Mouse (Mus musculus) adrenal gland, adult 2 months (tissue): Measurements from ENCODE around the gene Eed. TPM values are rescaled to one million over a fixed set of nuclear protein-coding genes. Genes with fewer than 3 reads are reported as not detected.

ENCODE experiments used
- DNase-seq: peaks from one replicate; pipeline ENCODE4 v3.0.0; 2021
- polyA plus RNA-seq: library from polyadenylated mRNA; depleted of rRNA; stranded (reverse); fragments of >200 nt; gene quantifications from 2 replicates; pipeline ENCODE4 v1.2.3, GENCODE M21; 2012
- total RNA-seq, 2 experiments: library from RNA; stranded (reverse); gene quantifications; 2 replicates each; pipeline ENCODE4 v1.2.3; 2021

Gene Eed
- total and polyA plus RNA-seq, 3 experiments: 10.6 to 71.0 (median 49.3) TPM

GRCm38 (mm10) chr7:89981557-89981956 is 774 bp upstream of the Eed start:
- DNase-seq: no peak

GRCm38 (mm10) chr7:89980133-89980484 is 674 bp downstream of the Eed start:
- DNase-seq: no peak

GRCm38 (mm10) chr7:89979432-89980130 is 1.2 kb downstream of the Eed start:
- no peak for DNase-seq

GRCm38 (mm10) chr7:89976796-89977195 is 4.0 kb downstream of the Eed start:
- no peak for DNase-seq

- no peak for DNase-seq
These were observed 5.2 kb downstream of the Eed start for GRCm38 (mm10) chr7:89975571-89975970.

- no peak for DNase-seq
These were observed 13.5 kb downstream of the Eed start for GRCm38 (mm10) chr7:89967235-89967634.

GRCm38 (mm10) chr7:89966771-89967170 is 14.0 kb downstream of the Eed start:
- DNase-seq: no peak

GRCm38 (mm10) chr7:89963135-89963534 is 17.6 kb downstream of the Eed start:
- no peak for DNase-seq

- no peak for DNase-seq
These were observed 23.5 kb downstream of the Eed start for GRCm38 (mm10) chr7:89957300-89957699.

GRCm38 (mm10) chr7:89954261-89954660 is 26.5 kb downstream of the Eed start:
- DNase-seq: no peak

- no peak for DNase-seq
These were observed 31.4 kb downstream of the Eed start for GRCm38 (mm10) chr7:89949403-89949802.

- DNase-seq: no peak
These were observed 32.8 kb downstream of the Eed start for GRCm38 (mm10) chr7:89948026-89948425.

- DNase-seq: peak; percentile 94
These were observed 40.0 kb downstream of the Eed start, which contains the start of gene Hikeshi for GRCm38 (mm10) chr7:89940571-89941463. Hikeshi (minus strand) TSS chr7:89941204.

- DNase-seq: peak; percentile 14
These were observed 41.1 kb downstream of the Eed start for GRCm38 (mm10) chr7:89939497-89940353.

GRCm38 (mm10) chr7:89923441-89924180 is 57.2 kb downstream of the Eed start:
- no peak for DNase-seq

GRCm38 (mm10) chr7:89917776-89918175 is 63.0 kb downstream of the Eed start:
- DNase-seq: no peak

- DNase-seq: no peak
These were observed 64.1 kb downstream of the Eed start for GRCm38 (mm10) chr7:89916711-89917110.

- no peak for DNase-seq
These were observed 67.2 kb downstream of the Eed start for GRCm38 (mm10) chr7:89913432-89914158.

GRCm38 (mm10) chr7:89912356-89912755 is 68.4 kb downstream of the Eed start:
- no peak for DNase-seq

GRCm38 (mm10) chr7:89909711-89910110 is 71.1 kb downstream of the Eed start:
- no peak for DNase-seq
